Mouse (Mus musculus) heart, postnatal 10 days (tissue): ENCODE results near the gene Mafg. TPM values are rescaled to one million over a fixed set of nuclear protein-coding genes. Genes with fewer than 3 reads are reported as not detected.
"Not testable (repeated sequence)": the region's sequence is repeated elsewhere in the genome, so short reads cannot be mapped to it uniquely, and the experiment has no call there.

ENCODE experiments used
- DNase-seq, 2 experiments: peaks; one replicate each; pipeline ENCODE4 v3.0.0; 2021
- intact Hi-C: fragments of 180-260 bp; cut with DNase I; formaldehyde crosslinking; loops from one replicate; pipeline ENCODE4 v1.15.1; 2025
- total RNA-seq, 2 experiments: library from RNA; stranded (reverse); gene quantifications; 2 replicates each; pipeline ENCODE4 v1.2.3; 2021

The Mafg gene
- total RNA-seq, 2 experiments from 2014 or later = 24.2 to 27.0 TPM

- intact Hi-C loops = no loop called here
- no peak for DNase-seq
These were observed 32.7 kb downstream of the Mafg start for GRCm38 (mm10) chr11:120600716-120601115.

DNA sequence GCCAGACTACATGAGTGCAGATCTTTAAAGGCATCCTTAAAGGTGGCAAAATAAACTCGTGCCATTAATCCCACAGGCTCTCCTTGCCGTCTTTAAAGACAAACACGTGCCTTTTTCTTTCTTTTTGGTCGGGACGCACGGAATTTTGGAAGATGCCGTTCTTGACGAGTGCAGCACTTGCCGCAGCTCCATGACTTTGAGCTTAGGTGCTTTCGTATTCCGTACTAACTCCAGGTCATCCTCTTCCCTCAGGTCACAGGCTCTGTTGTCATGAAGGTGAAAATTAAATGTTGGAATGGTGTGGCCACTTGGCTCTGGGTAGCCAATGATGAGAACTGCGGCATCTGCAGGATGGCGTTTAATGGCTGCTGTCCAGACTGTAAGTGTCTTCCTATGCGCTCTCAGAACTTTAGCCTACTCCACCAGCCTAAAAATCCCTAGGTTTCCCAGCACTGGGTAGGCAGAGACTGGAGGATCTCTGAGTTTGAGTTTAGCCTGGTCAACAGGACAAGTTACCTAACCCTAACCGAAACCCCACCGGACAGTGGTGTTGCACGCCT is 34.3 kb downstream of the Mafg start:
- DNase-seq = no peak
- intact Hi-C loops = loop anchor here (2.0 kb wide), 1 partner anchor 16 kb away; no protein-coding TSS in a partner anchor

DNA sequence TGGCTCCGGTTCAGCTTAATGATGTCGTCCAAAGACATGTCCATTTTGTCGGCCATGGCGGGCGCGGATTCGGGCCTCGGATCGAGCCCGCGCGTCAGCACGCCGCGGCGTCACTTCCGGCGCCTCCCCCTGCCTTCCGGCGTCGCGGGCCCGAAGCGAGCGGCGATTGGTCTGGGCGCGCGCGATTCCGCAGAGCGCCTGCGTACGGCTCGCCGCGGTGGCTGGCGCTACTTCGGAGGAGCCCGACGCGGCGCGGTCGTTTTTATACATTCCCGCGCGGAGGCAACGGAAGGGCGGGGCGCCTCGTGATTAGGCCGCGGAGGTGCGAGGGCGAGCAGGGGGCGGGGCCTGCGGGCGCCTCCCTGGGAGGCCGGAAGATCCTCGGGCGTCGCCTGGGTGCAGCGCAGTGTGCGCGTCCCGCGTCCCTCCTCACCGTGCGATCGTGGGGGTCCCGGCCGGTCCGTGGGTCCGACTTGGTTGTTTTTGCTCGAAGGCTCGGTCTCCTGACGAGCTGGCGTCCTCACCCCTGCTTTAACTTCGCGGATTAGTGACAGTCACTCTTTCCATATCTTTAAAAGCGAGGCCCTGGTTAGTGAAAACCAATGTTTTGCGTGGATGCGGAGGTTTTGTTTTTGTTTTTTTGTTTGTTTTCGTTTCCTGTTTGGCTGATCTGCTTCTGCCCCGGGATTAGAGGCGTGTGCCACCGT is 35.0 kb downstream of the Mafg start, which contains the start of the genes Alyref and Anapc11:
Alyref (minus strand) TSS at position 83 of the 707 bp plus-strand sequence.
Anapc11 (plus strand) TSS at position 139 of the 707 bp plus-strand sequence.
- DNase-seq = peak; percentile 96
- intact Hi-C loops = loop anchor here (2.0 kb wide), 1 partner anchor 16 kb away; no protein-coding TSS in a partner anchor

DNA sequence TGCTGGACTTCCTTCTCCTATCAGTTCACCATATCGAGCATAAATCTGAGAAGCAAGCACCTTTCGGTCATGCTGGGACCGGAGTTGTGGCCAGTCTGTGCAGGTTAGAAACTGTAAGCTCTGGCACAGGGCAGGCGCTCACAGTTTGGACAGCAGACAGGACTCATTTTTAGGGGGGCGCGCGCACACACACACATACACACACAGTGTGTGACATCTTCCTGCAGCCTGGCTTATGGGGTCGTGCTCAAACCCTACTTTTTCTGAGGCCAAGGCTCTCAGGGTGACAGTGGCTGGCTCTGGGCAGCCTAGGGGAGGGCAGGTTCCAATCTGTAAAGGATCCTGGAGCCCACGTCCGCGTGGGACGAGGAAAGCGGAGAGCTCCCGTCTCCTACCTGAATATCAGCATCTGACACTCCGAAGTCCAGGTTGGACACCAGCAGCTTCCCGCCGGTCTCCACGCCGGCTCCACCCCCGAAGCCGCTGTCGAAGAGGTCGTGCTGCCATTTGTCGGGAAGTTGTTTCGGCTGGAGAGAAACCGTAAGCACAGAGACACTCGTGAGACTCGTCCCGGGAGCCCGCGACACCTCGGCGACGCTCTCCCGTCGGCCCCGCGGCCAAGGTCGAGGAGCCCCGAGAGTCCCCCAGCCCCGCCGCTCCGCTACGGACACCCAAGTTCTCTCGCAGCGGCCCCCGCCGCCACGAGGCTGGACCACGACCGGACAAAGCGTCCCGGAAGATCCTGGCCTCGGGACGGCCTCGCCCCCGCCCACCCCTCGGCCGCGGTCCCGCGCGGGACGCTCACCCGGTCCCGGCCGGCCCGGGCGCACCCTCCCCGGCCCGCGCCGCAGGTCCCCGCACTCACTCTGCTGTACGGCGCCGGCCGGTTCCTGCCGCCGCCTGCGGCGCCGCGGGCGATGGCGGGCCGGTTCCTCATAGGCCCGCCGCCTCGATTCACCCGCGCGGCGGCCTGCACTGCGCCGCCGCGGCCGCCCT is 35.9 kb downstream of the Mafg start:
- intact Hi-C loops = loop anchor here (2.0 kb wide), 1 partner anchor 15 kb away; no protein-coding TSS in a partner anchor
- peak in 1 of 2 experiments; percentile 50 for DNase-seq

- no peak for DNase-seq
- intact Hi-C loops = no loop called here
These were observed 44.9 kb downstream of the Mafg start for GRCm38 (mm10) chr11:120588531-120588930.

- no peak for DNase-seq
These were observed 49.5 kb downstream of the Mafg start for GRCm38 (mm10) chr11:120583937-120584336.

DNA sequence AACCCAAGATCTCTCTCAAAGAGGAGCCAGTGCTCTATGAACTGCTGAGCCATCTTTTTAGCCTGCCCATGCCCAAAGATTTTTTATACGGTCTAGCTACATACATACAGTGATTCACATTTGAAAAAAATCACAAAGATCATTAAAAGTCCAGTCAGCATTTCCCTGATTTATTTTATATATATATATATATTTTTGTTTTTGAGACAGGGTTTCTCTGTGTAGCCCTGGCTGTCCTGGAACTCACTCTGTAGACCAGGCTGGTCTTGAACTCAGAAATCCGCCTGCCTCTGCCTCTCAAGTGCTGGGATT is 50.5 kb downstream of the Mafg start:
- intact Hi-C loops = loop anchor here (2.0 kb wide), 1 partner anchor 16 kb away; the partner anchor contains the start of genes Alyref and Anapc11
- DNase-seq = not testable (repeated sequence)

More at GRCm38 (mm10) chr11:120583937-120584336, 49.5 kb downstream of the Mafg start:
- intact Hi-C loops = loop anchor here (2.0 kb wide), 1 partner anchor 15 kb away; the partner anchor contains the start of genes Alyref and Anapc11

- DNase-seq = peak; percentile 38 to 58
- intact Hi-C loops = loop anchor here (2.0 kb wide), 1 partner anchor 16 kb away; the partner anchor contains the start of genes Alyref and Anapc11
These were observed 51.0 kb downstream of the Mafg start for GRCm38 (mm10) chr11:120582268-120582981.

DNA sequence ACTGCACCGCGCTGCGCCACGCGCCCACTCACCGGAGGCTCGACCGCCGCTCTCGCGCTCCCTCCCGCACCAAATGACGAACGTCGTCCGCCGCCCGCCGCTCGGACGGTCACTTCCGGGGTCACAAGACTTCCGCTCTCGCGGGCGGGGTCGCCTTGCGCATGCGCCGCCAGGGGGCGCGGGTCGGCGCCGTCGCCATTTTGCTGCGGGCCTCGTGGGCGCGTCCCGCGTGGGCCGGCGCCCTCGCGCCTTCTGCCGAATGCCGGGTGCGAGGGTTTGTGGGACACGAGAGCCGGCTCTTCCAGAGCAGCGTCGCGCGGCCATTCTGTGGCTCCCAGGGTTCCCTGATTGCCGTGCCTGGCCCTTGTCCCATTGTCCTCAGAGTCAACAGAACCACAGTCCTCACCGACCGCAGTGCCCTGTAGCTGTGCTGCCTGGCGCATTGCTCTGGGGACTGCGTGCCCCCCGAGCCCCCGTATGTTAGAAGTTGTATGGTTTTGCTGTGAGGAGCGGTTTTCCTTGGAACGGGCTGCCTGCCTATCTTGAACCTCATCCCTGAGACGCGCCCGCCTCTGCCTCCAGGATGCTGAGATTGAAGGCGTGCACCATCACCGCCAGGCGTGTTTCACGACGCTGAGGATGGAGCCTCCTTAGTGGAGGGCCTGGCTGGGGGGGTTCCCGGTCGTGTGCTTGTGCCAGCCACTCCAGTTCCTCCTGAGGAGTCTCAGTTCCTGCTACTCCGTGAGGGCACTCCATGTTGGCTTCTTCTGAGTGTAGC is 51.7 kb downstream of the Mafg start, which contains the start of gene Arhgdia:
Arhgdia (minus strand) TSS at position 135 of the 778 bp plus-strand sequence.
- DNase-seq = peak; percentile 93
- intact Hi-C loops = loop anchor here (2.0 kb wide), 2 partner anchors 17 to 31 kb away; partner anchors contain the start of genes Alyref and Anapc11

DNA sequence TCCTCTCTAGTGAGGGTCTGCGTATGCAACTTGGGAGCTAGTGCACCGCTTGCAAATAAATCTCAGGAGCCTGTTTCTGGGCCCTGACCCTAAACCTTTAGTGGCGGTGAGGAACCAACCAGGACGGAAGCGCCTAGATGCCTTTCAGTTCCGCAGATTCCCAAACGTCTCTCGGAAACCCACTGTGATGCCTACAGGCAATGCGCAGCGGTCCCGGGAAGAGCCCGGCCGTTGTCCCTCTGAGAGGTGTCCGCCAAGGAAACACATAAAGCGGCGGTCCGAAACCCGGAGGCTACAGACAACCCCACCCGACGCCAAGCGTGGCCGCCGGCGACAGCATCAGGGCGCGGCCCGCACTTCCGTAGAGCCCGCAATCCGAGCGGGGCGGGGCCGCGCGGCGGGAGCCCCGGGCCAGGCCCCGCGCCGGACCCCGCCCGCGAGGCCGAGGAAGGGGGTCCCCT is 52.5 kb downstream of the Mafg start:
- peak; percentile 52 to 61 for DNase-seq
- intact Hi-C loops = loop anchor here (2.0 kb wide), 1 partner anchor 32 kb away; no protein-coding TSS in a partner anchor

DNA sequence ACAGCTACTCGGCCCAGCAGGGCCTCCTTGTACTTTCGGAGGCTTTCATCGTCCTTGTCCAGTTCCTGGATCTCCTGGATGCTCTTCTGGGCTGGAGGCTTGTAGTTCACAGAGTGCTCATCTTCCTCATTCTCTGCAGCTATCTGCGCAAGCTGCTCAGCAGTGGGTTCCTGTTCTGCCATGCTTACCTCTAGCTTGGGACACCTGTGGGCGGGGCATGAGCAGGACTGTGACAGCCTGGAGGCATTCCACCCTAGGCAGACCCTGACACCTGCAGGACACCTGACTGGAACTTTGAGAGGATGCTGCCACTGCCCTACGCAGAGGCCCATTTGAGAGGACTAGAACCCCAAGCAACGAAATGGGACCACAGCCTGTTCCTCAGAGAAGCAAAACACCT is 53.2 kb downstream of the Mafg start:
- no peak for DNase-seq

DNA sequence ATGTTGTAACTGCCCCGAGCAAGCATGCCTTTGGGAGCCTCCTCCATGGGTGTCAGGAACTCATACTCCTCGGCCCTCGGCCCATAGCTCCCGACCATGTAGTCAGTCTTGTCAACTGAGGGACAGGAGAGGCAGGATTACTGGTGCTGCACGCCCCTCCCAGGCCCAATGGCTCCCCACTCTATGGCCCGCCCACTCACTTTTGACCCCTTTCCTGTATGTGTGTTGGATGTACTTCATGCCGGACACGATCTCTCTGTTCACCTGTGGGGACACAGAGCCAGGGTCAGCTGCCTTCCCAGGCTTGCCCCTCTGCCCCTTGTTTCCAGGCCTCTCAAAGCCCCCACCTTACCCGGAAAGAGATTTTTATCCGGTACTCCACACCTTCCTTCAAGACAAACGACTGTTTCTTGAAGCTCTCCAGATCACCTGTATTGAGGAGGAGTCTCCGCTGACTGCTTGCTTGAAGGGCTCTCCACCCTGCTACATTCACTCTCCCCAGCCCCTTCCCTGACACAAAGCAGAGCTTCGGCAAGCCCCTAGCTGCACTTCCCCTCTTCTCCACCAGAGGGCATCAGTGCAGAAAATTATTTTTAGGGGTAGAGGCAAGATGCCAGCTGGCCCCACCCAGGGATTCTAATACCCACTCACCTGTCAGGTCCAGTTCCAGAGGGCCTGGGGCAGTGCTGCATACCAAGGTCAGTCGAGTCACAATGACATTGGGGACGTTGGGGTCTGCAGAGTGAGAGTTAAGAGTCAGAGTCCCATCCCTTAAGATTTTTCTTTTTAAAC is 53.9 kb downstream of the Mafg start:
- intact Hi-C loops = loop anchor here (2.0 kb wide), 2 partner anchors 33 to 63 kb away; no protein-coding TSS in a partner anchor
- peak; percentile 75 to 86 for DNase-seq

More for the DNA sequence above, 53.2 kb downstream of the Mafg start:
- intact Hi-C loops = loop anchor here (2.0 kb wide), 1 partner anchor 33 kb away; no protein-coding TSS in a partner anchor

GRCm38 (mm10) chr11:120578694-120579243 is 54.6 kb downstream of the Mafg start:
- intact Hi-C loops = loop anchor here (2.0 kb wide), 1 partner anchor 62 kb away; no protein-coding TSS in a partner anchor
- DNase-seq = no peak

DNA sequence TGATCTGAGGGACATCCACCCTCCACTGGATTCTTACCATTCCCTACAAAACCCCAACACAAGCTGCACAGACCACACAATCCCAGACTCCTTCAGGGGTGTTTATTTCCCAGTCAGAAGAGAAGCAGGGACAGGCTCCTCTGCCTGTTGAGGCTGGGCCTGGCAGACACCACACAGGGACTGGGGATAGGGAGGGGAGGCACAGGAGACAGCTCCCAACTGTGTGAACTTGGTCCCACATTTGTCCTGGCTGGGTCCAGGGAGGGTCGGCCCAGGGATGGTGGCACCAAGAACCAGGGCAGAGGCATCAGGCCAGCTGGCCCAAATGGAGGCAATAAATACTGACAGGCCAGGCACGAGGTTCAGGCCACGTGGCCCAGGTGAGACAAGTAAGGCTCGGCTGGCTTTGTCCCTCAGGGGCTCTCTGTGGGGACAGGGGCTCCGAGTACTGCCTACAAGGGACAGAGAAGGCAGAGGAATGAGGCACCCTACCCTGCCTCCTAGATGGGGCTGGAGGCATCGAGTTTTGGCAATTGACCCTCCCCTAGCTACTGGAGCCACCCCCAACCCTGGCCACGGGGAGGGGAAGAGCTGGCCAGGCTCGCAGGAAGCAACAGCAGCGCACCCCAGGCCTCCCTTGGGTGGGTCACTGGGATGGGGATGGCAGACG is 55.2 kb downstream of the Mafg start:
- no peak for DNase-seq
- intact Hi-C loops = loop anchor here (2.0 kb wide), 1 partner anchor 61 kb away; no protein-coding TSS in a partner anchor

GRCm38 (mm10) chr11:120577211-120578023 is 56.0 kb downstream of the Mafg start:
- peak in 1 of 2 experiments; percentile 45 for DNase-seq
- intact Hi-C loops = loop anchor here (2.0 kb wide), 1 partner anchor 61 kb away; no protein-coding TSS in a partner anchor
